Mouse (Mus musculus) small intestine, adult 10 weeks (tissue): ENCODE results near the gene Polr3gl. TPM values are rescaled to one million over a fixed set of nuclear protein-coding genes. Genes with fewer than 3 reads are reported as not detected.

Experiments used
- polyA plus RNA-seq: library from polyadenylated mRNA; stranded (reverse); fragments of 350-450 nt; fragmentation: Illumina TruSeq; extraction: RNeasy Lipid Tissue Mini Kit (QIAGEN cat#74804); gene quantifications from one replicate; pipeline ENCODE4 v1.2.3, GENCODE M21; 2014; ENCODE audit warnings: low replicate concordance

The Polr3gl gene
- 36.4 TPM for polyA plus RNA-seq

GRCm38 (mm10) chr3:96593790-96594560 lies at the start of gene Polr3gl:
TSS of gene Polr3gl (minus strand) at chr3:96594181.

GRCm38 (mm10) chr3:96634928-96635879 lies 41.2 kb upstream of the Polr3gl start, which contains the start of the genes Pex11b and Gm42957:
TSS of gene Pex11b (plus strand) at chr3:96635376.
TSS of gene Gm42957 (plus strand) at chr3:96635474.

DNA sequence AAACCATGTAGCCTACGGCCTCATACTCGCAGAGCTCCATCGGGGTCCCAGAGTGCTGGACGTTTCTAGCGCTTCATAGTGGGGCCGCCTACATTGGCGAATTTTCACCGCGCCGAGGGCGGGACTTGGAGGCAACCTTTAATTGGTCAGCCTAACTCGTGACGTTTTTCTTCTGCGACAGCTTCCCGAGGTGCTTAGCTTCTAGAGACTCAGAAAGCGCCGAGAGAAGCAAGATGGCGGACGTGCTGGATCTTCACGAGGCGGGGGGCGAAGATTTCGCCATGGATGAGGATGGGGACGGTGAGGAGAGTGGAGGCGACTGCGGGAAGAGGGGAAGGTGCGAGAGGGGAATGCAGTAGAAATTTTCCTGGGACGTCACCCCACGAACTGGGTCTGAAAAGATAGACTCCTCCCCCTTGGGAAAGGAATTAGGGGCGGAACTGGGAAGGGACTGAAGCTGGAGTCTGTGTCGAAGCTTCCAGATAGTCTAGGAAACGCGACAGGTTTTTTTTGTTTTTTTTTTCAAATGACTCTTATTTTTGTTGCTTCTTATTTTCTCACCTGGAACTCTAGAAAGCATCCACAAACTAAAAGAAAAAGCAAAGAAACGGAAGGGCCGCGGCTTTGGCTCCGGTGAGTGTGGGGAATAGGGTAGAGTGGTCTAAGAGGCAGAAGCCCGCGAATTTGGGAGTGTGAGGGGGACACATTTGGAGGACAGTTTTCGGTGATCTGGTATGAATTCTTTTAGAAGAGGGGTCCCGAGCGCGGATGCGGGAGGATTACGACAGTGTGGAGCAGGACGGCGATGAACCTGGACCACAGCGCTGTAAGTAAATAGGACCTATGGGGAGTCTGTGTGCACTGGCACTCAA lies 36.0 kb upstream of the Polr3gl start, which contains the start of gene Rbm8a:
Gene Rbm8a, plus strand, starts transcription at position 205 of the 872 bp plus-strand sequence.

DNA sequence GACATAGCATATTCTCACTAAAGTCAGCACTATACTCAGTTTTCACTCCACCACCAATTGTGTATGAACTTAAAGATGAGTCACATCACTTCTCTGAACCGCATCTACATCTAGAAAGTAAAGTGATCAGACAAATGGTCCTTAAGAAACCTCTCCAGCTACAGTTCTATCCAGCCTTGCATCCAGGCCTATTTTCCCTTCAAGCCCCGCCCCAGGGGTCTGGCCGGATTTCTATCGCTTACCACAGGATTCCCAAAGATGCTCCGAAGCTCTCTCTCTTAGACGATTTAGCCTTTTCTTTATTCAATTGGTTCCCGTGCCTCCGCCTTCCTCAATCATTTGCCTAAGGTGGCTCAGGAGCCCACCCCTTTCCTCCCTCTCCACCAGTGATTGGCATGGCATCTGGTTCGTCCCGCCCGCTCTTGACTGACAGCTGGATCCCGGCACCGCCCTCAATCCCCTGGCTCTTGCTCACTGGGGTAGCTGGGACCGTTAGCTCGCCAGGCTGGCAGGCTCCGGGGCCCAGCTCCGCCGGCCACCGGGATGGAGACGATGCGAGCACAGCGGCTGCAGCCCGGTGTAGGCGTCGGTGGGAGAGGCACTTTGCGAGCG lies 6.8 kb upstream of the Polr3gl start, which contains the start of gene Lix1l:
Gene Lix1l, plus strand, starts transcription at position 511 of the 612 bp plus-strand sequence.

DNA sequence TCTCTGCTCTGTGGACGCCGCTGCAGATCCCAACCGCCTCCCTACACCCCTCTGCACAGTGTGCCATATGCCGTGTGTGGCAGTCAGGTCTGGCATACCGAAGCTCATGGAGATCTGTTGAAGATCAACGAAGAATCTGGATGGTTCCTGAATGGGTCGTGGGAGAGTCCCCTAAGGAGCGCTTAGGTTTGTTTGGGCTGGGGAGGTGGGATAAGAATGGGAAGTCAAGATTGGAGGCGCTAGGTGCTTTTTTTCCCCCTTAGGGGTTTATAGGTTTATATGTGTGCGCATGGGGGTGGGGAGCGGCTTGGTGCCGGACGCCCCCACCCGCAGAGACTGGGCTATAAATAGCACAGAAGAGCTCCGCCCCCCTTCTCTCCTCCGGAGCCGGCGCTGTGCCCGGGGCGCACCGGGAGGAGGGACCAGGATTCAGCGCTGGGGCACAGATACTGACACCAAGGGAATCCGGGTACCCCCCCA lies 2.3 kb upstream of the Polr3gl start, which contains the start of gene Ankrd34a:
Gene Ankrd34a, plus strand, starts transcription at position 409 of the 480 bp plus-strand sequence.

GRCm38 (mm10) chr3:96576690-96577541 lies 17.1 kb downstream of the Polr3gl start, which contains the start of gene Gm16253:
TSS of gene Gm16253 (plus strand) at chr3:96576984.

DNA sequence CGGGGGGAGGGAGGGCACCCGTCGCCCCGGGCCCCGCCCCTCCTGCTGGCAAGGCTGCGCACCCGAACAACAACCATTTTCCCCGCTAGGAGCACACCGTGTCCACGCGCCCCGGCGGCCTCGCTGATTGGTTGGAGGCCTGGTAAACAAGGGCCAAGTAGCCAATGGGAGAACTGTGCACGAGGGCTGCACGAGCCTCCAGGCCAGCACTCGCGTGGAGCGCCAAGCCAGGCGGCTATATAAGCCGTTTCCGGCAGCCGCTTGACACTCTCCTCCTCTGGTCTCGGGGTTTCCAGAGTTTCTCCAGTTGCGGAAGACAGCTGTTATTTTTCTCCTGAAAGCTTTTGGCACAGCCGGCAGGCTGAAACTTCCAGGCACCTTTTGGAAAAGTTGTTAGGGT lies 36.3 kb downstream of the Polr3gl start, which contains the start of gene Txnip:
Gene Txnip, plus strand, starts transcription at position 264 of the 400 bp plus-strand sequence.

Other genes starting within 250 kb of the Polr3gl start
- not detected for gene BC107364, start 141.9 kb downstream of the Polr3gl start, polyA plus RNA-seq
- not detected for gene Hfe2, start 69.0 kb downstream of the Polr3gl start, polyA plus RNA-seq
- gene Txnip, start 36.2 kb downstream of the Polr3gl start, polyA plus RNA-seq, result 165 TPM
- not detected for gene Gm16253, start 17.2 kb downstream of the Polr3gl start, polyA plus RNA-seq
- not detected for gene Ankrd34a, start 2.5 kb upstream of the Polr3gl start, polyA plus RNA-seq
- 6.1 TPM for gene Lix1l, start 7.0 kb upstream of the Polr3gl start, polyA plus RNA-seq
- 26.9 TPM for gene Rbm8a, start 35.8 kb upstream of the Polr3gl start, polyA plus RNA-seq
- 12.0 TPM for gene Pex11b, start 41.2 kb upstream of the Polr3gl start, polyA plus RNA-seq
- not detected for gene Gm42957, start 41.3 kb upstream of the Polr3gl start, polyA plus RNA-seq
- 0.15 TPM for gene Itga10, start 51.4 kb upstream of the Polr3gl start, polyA plus RNA-seq
- gene Ankrd35, start 76.0 kb upstream of the Polr3gl start, polyA plus RNA-seq, result 0.15 TPM
- 1.9 TPM for gene Pias3, start 102.2 kb upstream of the Polr3gl start, polyA plus RNA-seq
- gene Nudt17, start 114.4 kb upstream of the Polr3gl start, polyA plus RNA-seq, result not detected
- 28.3 TPM for gene Polr3c, start 133.4 kb upstream of the Polr3gl start, polyA plus RNA-seq
- gene Rnf115, start 133.5 kb upstream of the Polr3gl start, polyA plus RNA-seq, result 191 TPM
- gene Pdzk1, start 235.1 kb upstream of the Polr3gl start, polyA plus RNA-seq, result 116 TPM
- 3.3 TPM for gene Cd160, start 235.2 kb upstream of the Polr3gl start, polyA plus RNA-seq